Mouse (Mus musculus) hindbrain, embryonic 14.5 days (tissue): ENCODE results near the gene Trnp1. TPM values are rescaled to one million over a fixed set of nuclear protein-coding genes. Genes with fewer than 3 reads are reported as not detected.

Experiments used
- ATAC-seq: fragments of 200-750 bp; cut with Nextera tagmentation; 2 replicates; pipeline ENCODE4 v1.8.0; 2017; ENCODE audit warnings: moderate number of reproducible peaks, mild to moderate bottlenecking, moderate TSS enrichment, moderate library complexity; ENCODE audit not compliant: low FRiP score
- DNase-seq: peaks from one replicate; pipeline ENCODE4 v3.0.0-alpha.2; 2015; ENCODE audit warnings: low spot score
- H3K27ac ChIP-seq: fragments of 300-500 bp; sonication (generic); 2 replicates; pipeline ENCODE4 v1.5.1; 2014; ENCODE audit warnings: mild to moderate bottlenecking, moderate library complexity
- H3K27me3 ChIP-seq: fragments of 300-500 bp; sonication (generic); 2 replicates; pipeline ENCODE4 v1.6.1; 2014; ENCODE audit warnings: mild to moderate bottlenecking, low read length, mixed read lengths; ENCODE audit not compliant: control insufficient read depth, insufficient read depth
- H3K36me3 ChIP-seq: fragments of 300-500 bp; sonication (generic); replicated peaks from 2 replicates; pipeline ENCODE4 v1.6.1; 2014; ENCODE audit not compliant: control insufficient read depth, insufficient read depth
- H3K4me1 ChIP-seq: fragments of 300-500 bp; sonication (generic); replicated peaks from 2 replicates; pipeline ENCODE4 v1.6.1; 2014; ENCODE audit warnings: antibody characterized with exemption, low read length, mixed read lengths; ENCODE audit not compliant: control insufficient read depth, insufficient read depth
- H3K4me2 ChIP-seq: fragments of 300-500 bp; sonication (generic); replicated peaks from 2 replicates; pipeline ENCODE4 v1.6.1; 2014; ENCODE audit warnings: mild to moderate bottlenecking, moderate library complexity
- H3K4me3 ChIP-seq: fragments of 300-500 bp; sonication (generic); replicated peaks from 2 replicates; pipeline ENCODE4 v1.5.1; 2014; ENCODE audit warnings: mild to moderate bottlenecking, low read length
- H3K9ac ChIP-seq: fragments of 300-500 bp; sonication (generic); 2 replicates; pipeline ENCODE4 v1.6.1; 2014
- H3K9me3 ChIP-seq: fragments of 300-500 bp; sonication (generic); 2 replicates; pipeline ENCODE4 v1.6.1; 2016; ENCODE audit warnings: low read length; ENCODE audit not compliant: control insufficient read depth
- WGBS: fragments of 180-500 bp; shearing (Covaris S2); extraction: QIAGEN DNeasy Blood & Tissue Kit; methylation state at CpG from one replicate; pipeline ENCODE4 v1.1.7; 2014; 5-methylcytosine and 5-hydroxymethylcytosine counted together
- polyA plus RNA-seq: library from polyadenylated mRNA; unstranded; fragments of >200 nt; fragmentation: Nextera tagmentation; extraction: Ambion mirVana; gene quantifications from 2 replicates; pipeline ENCODE4 v1.2.1, GENCODE M21; 2014

Gene Trnp1
- polyA plus RNA-seq, 1 experiment from 2014 or later, result 12.3 TPM

- Histone ChIP-seq H3K9ac (no peak overlapping the region), H3K9me3 (no peaks in the 10 kb centered on the region), H3K27me3 (peaks cover 21% of the 10 kb centered on the region), H3K4me1 (0 out of 2 replicates have a peak, but pooled peaks cover 5% of the 10 kb centered on the region), H3K4me2 (no peak overlapping the region), H3K36me3 (no peaks in the 10 kb centered on the region), H3K4me3 (no peak overlapping the region), H3K27ac (no peak overlapping the region)
- DNase-seq (no peak), ATAC-seq (no peak)
- 95% methylated on average over 26 of the region's 26 CpGs for WGBS
Observed at GRCm38 (mm10) chr4:133486673-133487357, 11.5 kb downstream of the Trnp1 start.

GRCm38 (mm10) chr4:133485691-133486425, 12.5 kb downstream of the Trnp1 start:
- 88% methylated on average over 28 of the region's 28 CpGs for WGBS
- Histone ChIP-seq H3K9me3 (no peaks in the 10 kb centered on the region), H3K36me3 (no peaks in the 10 kb centered on the region), H3K27me3 (peaks cover 27% of the 10 kb centered on the region), H3K9ac (no peak overlapping the region), H3K27ac (no peak overlapping the region), H3K4me3 (no peak overlapping the region), H3K4me1 (0 out of 2 replicates have a peak, but pooled peaks cover 5% of the 10 kb centered on the region), H3K4me2 (no peak overlapping the region)
- ATAC-seq (no peak), DNase-seq (no peak)

- Histone ChIP-seq H3K9ac (no peak overlapping the region), H3K36me3 (no peaks in the 10 kb centered on the region), H3K4me3 (no peak overlapping the region), H3K4me2 (0 out of 2 replicates have a peak overlapping the region, but pooled peaks have one; percentile 12), H3K27me3 (peaks cover 36% of the 10 kb centered on the region), H3K27ac (no peak overlapping the region), H3K9me3 (no peaks in the 10 kb centered on the region), H3K4me1 (0 out of 2 replicates have a peak, but pooled peaks cover 1% of the 10 kb centered on the region)
- 15% methylated on average over 22 of the region's 22 CpGs for WGBS
- ATAC-seq (no peak), DNase-seq (no peak)
Observed at GRCm38 (mm10) chr4:133484266-133485025, 13.9 kb downstream of the Trnp1 start.

GRCm38 (mm10) chr4:133482479-133482878, 15.9 kb downstream of the Trnp1 start:
- peaks cover 36% of the 10 kb centered on the region for H3K27me3 ChIP-seq
- H3K4me3 ChIP-seq, result no peak overlapping the region
- DNase-seq (no peak), ATAC-seq (no peak)
- H3K27ac ChIP-seq, result no peak overlapping the region
- 77% methylated on average over 3 of the region's 3 CpGs for WGBS
- H3K9me3 ChIP-seq, result no peaks in the 10 kb centered on the region
- H3K36me3 ChIP-seq, result no peaks in the 10 kb centered on the region
- H3K9ac ChIP-seq, result no peak overlapping the region
- no peaks in the 10 kb centered on the region for H3K4me1 ChIP-seq
- no peak overlapping the region for H3K4me2 ChIP-seq

GRCm38 (mm10) chr4:133481488-133481887, 16.9 kb downstream of the Trnp1 start:
- no peaks in the 10 kb centered on the region for H3K4me1 ChIP-seq
- 39% methylated on average over 4 of the region's 4 CpGs for WGBS
- no peaks in the 10 kb centered on the region for H3K9me3 ChIP-seq
- H3K27me3 ChIP-seq, result peaks cover 43% of the 10 kb centered on the region
- H3K27ac ChIP-seq, result no peak overlapping the region
- ATAC-seq (no peak), DNase-seq (no peak)
- no peaks in the 10 kb centered on the region for H3K36me3 ChIP-seq
- H3K9ac ChIP-seq, result no peak overlapping the region
- H3K4me2 ChIP-seq, result no peak overlapping the region
- no peak overlapping the region for H3K4me3 ChIP-seq

GRCm38 (mm10) chr4:133480754-133481153, 17.6 kb downstream of the Trnp1 start:
- Histone ChIP-seq H3K4me3 (no peak overlapping the region), H3K4me1 (no peaks in the 10 kb centered on the region), H3K9me3 (no peaks in the 10 kb centered on the region), H3K9ac (no peak overlapping the region), H3K27ac (no peak overlapping the region), H3K27me3 (peaks cover 44% of the 10 kb centered on the region), H3K4me2 (no peak overlapping the region), H3K36me3 (no peaks in the 10 kb centered on the region)
- WGBS, result 53% methylated on average over 6 of the region's 6 CpGs
- no peak for DNase-seq
- ATAC-seq, result no peak

- Histone ChIP-seq H3K4me1 (no peaks in the 10 kb centered on the region), H3K4me3 (peak overlapping the region; percentile 34), H3K36me3 (no peaks in the 10 kb centered on the region), H3K9ac (peak overlapping the region; percentile 45; the same call in 1 of the 2 replicates), H3K4me2 (peak overlapping the region; percentile 39), H3K9me3 (no peaks in the 10 kb centered on the region), H3K27ac (no peak overlapping the region), H3K27me3 (peaks cover 44% of the 10 kb centered on the region)
- WGBS, result 5% methylated on average over 34 of the region's 34 CpGs
- DNase-seq (no peak), ATAC-seq (no peak)
Observed at GRCm38 (mm10) chr4:133480185-133480537, 18.2 kb downstream of the Trnp1 start.

- ATAC-seq (peak; percentile 97), DNase-seq (peak; percentile 94)
- H3K9me3 ChIP-seq, result no peaks in the 10 kb centered on the region
- H3K27me3 ChIP-seq, result peaks cover 44% of the 10 kb centered on the region
- 3% methylated on average over 29 of the region's 29 CpGs for WGBS
- peak within 1 kb of the TSS; percentile 45; the same call in 1 of the 2 replicates for H3K9ac ChIP-seq
- no peaks in the 10 kb centered on the region for H3K36me3 ChIP-seq
- H3K27ac ChIP-seq, result no peak within 1 kb of the TSS
- peak within 1 kb of the TSS; percentile 34 for H3K4me3 ChIP-seq
- H3K4me1 ChIP-seq, result no peaks in the 10 kb centered on the region
- H3K4me2 ChIP-seq, result peak within 1 kb of the TSS; percentile 39
Observed at GRCm38 (mm10) chr4:133479458-133480184, 18.7 kb downstream of the Trnp1 start, which contains the start of gene Tent5b. Tent5b (plus strand) TSS chr4:133480132.
